Mouse (Mus musculus) retina, postnatal 7 days (tissue): ENCODE measurements at regions not wholly inside any gene's neighbourhood (a gene's known extent, or its start where the extent isn't known, plus 50 kb on each side); places are given as distances from the start of the nearest gene placed in this dataset.
A peak's percentile ranks its signal among the peaks of the same experiment; 100 is the strongest.
"Not testable (repeated sequence)": the region's sequence is repeated elsewhere in the genome, so short reads cannot be mapped to it uniquely, and the experiment has no call there.

Experiments used
- DNase-seq: peaks from one replicate; pipeline ENCODE4 v3.0.0-alpha.2; 2012; ENCODE audit warnings: low read depth, low spot score

DNA sequence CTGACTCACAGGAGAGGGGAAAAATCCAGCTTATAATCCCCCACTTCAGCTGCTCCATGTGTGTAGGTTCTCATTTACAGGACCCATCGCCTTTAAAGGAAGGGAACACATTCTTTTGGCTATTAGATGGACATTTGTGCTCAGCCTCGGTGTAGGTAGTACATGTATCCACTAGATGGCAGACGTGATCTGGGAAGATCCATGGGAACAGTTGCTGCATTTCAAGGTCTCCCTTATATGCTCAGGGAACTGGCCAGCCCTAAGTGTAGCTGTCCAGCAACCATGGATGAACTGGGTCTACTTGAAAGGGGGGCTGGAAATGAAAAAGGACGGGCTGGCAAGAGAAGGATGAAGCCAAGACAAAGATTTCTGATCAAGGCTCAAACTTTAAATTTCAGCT is 124.0 kb downstream of the Akain1 start:
- peak; percentile 37 for DNase-seq

DNA sequence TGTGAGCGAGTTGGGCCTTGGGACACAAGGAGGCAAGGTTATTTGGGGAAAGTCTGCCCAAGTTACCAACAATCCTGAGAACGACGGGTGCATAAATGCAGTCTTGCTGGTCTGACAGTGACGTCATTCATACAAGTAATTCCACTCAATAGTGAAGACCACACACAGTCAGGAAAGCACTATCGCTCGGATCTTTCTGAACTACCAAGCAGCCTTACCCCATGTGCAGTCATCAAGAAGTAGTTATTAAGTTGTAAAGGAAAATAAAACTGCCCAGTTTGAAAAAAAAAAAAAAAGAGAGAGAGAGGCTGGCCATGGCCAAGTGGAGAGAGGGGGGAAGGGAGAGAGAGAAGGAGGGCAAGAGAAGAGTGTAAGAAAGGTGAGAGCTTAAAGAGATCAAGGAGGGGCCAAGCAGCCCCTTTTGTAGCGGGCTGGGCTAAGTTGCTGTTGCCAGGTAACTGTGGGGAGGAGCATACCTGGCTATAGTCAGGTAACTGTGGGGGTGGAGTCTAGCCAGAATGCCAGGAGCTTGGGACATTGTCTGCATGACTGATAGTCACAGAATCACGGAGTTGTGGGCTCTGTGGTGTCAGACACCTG is 132.0 kb downstream of the Akain1 start:
- not testable (repeated sequence) for DNase-seq

DNA sequence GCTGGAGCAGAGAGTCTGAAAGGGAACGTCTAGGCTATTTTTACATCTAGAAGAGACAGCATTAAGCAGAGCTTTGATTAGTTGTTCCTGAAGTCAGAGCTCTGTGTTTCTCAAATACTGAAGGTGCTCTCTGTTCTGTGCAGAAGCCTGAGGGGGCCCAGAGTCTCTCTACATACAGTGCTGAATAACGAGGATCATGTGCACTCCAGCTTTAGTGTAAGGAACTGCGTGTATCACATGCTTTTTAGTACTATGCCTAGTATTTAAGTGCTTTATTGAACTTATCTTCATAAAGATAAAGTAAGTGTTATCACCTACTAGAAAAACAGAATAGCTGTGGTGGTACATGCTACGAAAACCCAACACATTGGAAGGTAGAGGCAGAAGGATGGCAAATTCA is 151.4 kb downstream of the Akain1 start:
- DNase-seq = no peak

DNA sequence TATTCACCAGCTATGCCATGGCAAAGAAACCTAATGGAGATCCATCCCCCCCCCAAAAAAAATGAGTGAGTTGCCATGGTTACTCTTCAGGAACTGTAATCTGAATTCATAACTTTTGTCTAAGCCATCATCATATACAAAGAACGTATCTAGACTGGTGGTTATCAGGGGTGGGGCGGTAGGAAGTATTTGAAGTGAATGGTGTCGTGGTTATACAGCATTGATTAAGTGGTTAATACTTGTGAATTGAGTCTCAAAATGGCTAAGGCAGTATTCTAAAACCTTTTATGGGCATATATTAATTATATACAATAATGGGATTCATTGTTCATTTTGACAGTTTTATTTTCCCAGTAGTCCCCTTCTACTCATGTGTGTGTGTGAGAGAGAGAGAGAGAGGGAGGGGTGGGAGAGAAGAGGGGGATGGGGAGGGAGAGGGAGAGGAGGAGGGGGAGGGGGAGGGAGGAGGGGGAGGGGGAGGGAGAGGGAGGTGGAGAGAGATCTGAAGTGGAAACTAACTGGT is 158.7 kb downstream of the Akain1 start:
- no peak for DNase-seq

DNA sequence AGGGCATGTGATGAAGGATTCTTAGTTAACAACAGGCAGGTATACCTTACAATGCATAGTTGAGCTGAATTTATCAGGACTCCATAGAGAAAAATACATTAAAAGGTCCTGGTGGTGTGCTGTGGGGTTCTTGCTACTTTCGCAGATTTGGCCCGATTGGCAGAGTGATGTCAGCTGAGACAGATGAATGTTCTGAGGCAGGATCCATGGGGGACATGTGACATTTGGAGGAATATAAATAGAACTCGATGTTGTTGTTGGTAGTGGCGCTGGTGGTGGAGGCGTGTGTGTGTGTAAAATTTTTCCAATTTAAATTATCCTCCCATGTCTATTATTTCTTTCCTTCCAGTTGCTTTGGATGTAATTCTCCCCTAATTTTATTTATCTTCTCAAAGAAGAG is 159.3 kb downstream of the Akain1 start:
- DNase-seq = no peak

DNA sequence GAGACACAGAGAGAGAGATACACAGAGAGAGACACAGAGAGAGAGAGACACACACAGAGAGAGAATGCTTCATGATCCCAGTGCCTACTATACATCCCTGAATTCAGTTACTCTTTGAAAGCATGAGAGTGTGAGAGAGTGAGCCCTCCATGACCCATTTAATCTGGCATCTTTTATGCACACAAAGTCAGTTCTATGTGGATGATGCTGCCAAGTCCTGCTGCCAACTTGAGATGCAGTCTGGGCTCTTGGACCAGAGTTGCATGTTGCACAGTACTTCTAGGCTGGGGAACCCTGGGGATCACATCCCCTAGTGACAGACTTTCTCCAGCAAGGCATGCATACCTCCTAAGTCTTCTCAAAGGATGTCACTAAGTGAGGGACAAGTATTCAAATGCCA is 164.5 kb downstream of the Akain1 start:
- DNase-seq = no peak

DNA sequence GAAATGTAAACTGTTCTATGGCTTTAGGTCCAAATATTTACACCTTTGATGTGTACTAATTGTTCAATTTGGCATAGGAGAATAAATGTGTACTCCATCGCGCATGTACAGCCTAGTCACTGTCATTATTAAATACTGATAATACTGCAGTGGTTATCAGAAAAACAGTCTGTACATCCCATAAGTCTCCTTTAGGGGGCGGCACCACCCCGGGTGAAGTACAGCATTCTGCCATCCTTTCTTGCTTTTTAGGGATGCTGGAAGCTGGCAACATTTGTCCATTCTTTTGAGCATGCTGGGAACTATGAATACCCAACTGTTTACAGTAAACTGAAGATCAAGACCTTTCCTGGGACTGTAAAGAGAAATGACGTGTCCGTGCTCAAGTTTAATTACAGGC is 165.6 kb downstream of the Akain1 start:
- DNase-seq = peak; percentile 5

DNA sequence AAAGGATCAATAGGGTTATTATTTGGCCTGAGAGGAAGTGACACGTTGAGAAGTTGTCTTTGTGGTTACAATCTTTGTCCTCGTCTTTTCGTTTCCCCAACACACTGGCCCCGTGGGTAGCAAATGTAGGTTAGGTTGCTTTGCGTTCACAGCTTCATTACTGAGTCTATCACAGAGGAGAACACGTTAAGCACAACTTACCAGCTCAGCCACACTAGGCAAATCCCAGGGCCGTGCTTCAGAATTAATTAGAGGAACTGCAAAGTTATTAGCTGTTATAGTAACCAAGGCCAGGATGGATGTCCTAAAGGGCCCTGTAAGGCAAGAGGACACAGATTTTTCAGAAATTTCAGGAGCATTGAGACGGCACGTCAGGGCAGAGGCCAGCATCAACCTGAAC is 166.3 kb downstream of the Akain1 start:
- DNase-seq = no peak

DNA sequence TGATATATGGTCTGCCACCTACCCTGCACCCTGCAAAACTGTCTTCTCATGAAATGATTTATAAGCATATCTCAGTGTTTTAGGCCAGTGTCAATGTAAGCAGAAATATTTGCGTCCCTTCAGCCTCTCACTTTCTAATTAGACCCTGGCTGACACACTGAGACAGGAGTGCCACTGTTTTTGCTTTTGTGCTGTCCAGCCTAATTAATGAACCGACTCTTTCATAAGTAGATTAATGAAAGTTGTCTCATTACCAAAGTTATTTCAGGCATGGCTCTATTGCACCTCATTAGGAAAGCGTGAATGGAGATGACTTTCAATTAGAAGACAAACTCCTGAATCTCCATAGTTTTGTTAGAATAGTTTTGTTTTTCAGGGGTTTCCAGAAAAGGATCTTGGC is 192.3 kb downstream of the Akain1 start:
- DNase-seq = peak; percentile 3

DNA sequence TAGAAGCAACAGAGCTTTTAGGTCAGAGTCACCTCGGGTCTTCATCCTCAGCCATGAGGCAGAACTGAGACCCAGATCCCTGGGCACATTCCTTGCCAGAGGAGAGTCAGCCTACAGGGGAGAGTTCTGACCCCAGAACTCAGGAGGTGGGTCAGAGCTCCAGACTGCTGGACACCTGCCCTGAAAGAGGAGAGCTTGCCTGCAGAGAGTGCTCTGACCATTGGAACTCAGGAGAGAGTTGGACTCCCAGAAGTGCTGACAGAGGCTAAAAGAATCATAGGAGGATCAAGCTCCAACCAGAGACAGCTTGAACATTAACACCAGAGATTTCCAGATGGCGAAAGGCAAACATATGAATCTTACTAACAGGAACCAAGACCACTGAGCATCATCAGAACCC is 211.4 kb downstream of the Akain1 start:
- DNase-seq = not testable (repeated sequence)

DNA sequence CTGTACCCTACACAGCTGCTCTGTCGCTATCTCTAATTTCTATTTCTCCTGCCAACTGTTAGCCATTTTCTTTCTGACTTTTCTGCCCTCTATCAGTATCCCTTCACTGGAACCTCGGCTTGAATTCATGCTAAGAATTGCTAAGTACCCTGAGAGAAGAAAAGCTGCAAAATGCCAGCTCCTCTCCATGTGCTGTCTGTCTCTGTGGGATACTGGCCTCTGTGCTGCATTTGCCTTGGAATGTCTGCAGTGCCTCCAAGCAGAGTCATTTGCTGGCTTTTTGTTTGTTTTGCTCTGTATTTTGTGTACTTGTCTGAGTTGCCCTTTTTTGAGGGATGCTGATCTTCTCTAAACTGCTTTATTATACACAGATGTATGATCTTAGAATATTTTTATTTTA is 215.5 kb downstream of the Akain1 start:
- no peak for DNase-seq

DNA sequence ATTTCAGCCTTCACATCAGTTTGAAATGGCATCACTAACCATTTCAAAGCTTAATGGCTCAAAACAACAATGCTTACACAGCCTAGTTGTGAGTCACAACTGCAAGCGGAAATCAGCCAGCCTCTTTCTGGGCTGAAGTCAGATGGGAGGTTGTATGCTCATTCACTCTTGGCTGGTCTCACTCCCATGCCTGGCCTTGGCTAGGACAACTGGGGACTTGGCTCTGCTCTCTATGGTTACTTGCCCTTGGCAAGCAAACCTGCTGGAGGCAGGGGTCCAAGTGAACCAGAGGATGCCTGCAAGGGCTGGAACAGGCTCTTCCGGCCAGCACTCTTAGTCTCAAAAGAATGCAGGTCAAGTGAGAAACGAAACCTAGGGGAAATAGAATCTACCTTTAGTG is 233.4 kb downstream of the Akain1 start:
- DNase-seq = no peak

DNA sequence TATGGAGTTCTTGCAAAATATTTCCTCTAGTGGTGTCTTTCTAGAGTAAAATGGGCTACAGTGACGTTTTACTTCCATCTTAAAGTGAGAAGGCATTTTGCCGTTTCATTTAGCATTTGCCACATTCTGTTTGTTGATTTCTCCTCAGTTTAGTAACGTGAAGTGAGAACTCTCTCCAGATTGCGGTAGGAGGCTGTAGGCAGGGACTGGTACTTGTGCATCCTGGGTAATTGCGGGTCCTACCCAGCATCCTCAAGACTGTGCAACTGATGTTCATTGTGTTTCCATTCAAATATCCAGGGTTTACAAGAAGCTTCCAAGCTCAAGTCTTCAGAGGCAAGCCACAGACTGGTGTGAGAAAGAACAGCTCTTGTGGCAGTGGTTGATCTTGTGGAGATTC is 244.0 kb downstream of the Akain1 start:
- DNase-seq = no peak

DNA sequence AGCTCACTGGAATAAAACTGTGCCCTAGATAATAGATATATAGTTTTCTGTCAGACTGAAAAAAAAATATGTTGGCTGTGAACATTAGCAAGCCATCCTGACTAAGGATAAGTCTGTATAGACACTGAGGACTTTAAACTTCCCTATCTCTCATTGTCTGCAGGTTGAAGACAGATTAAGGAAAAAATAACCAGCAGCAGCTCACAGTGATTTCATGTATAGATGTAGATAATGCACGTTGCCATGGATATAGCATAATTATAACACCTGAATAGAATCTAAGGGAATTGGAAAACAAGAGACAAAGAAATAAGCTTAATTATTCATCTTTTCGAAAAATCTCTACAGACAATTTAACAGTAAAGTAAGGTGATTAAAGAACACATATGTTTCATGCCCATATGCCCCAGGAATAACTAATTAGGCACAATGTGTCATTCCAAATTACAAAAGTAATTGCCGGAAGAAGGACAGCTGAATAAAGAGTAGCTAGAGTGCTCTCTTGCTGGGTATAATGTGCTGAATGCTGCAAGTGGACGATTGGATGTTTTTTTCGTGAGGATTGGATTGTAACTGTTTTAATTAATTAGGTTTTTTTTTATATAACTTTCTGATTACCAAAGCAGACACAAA is 246.6 kb downstream of the Akain1 start:
- DNase-seq = no peak

DNA sequence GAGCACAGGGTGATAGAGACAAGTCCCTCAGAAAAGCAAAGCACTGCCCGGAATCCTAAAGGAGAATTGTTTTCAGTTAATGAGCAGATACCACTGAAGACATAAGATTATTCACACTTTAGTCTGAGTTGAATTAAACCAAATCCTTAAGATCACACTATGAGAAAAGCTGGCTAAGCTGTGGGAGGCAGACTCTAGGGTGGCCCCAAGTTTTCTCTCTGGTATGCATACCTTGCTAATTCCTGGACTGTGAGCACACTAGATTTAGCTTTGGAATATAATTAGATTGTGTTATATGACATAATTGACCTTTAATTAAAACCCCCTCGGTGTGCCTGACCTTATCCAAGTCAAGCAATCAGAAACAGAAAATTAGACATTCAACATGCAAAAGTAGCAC is 247.3 kb downstream of the Akain1 start:
- DNase-seq = no peak

DNA sequence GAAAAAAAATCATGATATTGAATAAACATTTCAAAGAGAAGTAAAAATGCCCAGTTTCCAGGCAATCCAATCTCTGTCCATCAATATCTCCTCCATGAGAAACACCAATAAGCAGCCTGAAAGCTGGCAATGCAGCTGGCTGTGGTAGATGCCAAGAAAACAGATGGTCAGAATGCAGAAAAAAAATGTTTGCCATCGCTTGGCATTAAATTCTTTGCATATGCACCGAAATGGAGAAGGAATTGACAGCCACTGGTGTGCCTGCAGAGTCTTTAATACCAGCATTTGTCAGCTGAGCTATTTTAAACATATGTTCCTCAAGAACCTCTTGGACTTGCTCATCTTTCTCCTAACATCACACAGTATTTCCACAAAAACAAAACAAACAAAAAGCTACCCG is 256.2 kb downstream of the Akain1 start:
- DNase-seq = no peak

DNA sequence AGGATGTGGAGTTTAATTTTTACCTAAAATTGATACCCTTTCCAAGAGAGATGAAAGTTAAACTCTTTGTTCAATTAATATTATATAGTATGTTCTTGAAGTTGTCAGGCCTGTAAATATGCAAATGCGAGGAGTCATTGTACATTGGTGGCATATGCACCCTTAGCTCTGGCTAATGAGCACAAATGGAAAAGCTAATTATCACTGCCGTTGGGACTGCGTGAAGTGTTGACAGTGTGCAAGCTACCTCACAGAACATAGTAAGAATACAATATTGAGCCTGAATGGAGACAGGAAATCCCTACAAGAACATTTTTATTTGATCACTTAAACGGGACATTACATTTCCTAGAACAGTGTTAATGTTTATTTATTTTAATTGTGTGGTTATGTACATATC is 241.5 kb upstream of the Dlgap1 start:
- no peak for DNase-seq

DNA sequence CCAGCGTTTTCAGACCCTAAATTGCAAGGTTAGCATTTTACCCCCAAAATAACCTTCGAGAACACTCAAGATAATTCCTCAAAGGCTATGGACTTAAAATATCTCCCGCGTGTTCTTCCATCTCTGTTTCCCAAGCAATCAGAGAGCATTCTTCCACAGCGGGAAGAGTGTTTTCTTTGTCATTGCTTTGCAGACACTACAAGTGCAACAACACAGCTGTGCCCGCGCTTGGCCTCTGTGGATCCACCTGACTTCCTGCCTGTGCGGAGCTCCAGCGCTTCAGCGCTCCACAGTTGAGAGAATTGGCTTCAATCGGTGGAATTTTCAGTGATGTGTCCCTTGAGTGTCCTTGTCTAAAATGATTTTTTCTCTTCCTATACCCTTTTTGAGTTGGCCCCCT is 235.9 kb upstream of the Dlgap1 start:
- DNase-seq = no peak

DNA sequence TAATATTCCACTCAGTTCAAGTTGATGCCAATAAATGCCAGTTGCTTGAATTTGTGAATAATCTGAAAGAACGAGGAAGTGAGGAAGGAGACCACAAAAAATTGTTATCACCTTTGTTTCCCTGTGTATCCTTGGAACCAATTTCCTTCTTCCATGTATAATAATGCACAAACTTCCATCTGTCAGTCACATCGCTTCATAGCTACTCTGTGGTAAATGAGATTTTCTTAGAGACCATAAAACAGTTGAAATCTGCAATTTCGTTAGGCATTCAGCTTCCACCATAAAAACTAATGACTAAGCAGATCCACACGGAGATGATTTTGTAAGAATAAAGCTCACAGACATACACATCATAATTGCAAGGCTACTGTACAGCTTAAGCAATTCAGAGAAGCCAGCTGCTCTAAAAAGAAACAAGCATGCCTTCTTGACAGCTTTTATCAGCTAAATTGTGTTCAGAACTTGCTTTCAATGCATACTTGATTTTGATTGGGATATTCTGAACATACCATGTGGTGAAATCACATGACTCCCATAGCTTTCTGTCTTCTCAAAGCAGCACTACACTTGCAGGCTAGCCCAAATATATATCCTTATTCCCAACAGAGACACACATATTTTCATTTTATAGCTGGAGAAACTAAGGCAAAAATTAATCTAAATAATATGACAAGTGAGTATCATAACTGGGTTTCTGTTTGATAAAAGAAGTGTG is 232.3 kb upstream of the Dlgap1 start:
- DNase-seq = no peak

DNA sequence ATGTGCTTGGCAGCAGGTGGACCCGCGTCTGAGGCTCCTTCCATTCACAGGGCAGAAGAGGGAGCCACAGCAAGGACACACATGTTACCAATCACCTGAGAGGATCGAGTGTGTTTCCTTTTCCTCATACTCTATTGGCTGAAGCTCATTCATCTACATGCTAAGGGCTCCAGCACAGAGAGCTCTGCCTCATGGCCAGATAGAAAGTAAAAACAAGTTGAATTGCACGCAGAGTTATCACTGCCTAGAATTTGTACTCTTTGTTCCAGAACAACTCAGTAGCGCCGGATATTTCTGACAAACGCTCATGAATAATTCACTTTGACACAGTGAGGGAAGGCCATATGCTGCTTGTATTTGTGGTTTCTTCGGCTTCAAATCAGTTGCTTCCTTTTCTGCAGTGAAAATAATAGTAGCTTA is 199.9 kb upstream of the Dlgap1 start:
- no peak for DNase-seq

DNA sequence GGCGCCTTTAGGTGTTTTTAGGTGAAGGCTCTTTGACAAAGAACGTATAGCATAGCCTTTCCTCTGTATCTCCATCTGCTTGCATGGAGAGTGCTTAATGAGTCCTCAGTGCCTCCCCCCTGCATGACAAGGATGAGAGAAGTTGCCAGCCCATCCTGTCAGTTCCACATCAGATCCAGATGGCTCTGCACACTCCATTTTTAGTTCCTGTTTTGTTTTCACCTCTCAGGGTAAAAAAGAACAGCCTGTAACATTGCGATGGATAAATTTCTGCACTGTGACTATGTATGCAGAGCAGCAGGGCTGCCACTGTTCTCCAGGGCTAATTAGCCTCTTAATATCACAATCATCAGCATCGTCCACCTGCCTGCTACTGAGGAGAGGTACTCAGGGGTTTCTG is 198.8 kb upstream of the Dlgap1 start:
- no peak for DNase-seq

DNA sequence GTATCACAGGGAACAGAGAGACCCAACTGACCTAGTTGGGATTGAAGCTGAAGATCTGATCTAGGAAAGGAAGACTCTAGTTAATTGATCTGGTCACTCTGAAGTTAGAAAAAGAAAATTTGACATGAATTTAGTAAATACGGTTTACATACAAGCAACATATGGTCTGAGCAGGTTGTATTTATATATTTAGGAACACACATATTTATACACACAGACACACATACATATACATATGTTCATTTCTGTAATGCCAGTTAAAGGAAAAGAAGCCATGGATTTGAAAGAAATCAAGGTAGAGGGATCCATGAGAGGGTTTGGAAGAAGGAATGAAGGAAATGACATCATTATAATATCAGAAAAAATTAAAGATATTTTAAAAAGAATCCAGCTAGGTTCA is 187.7 kb upstream of the Dlgap1 start:
- no peak for DNase-seq

DNA sequence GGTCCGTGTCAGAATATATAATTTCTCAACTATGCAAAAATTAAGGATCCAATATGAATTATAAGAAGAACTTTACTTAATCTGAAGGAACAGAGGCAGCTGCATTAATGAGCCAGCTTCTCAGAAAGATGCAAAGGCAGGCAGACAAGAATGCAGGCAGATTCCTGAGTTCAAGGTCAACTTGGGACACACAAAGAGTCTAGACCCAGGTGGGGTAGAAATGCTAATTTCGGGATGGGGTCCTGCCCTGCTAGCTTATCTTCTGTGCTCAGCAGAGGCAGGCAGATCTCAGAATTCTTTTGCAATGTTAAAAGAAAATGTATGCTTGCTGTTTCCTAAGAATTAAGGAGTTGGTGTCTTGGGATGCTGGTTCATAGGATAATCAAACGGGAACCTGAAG is 181.9 kb upstream of the Dlgap1 start:
- DNase-seq = no peak
